Mouse (Mus musculus) urinary bladder, postnatal 14 days (tissue): Measurements from ENCODE around the gene Bmf.
A peak's percentile ranks its signal among the peaks of the same experiment; 100 is the strongest.
"Not testable (repeated sequence)": the region's sequence is repeated elsewhere in the genome, so short reads cannot be mapped to it uniquely, and the experiment has no call there.

ENCODE experiments used
- DNase-seq: peaks from one replicate; pipeline ENCODE4 v3.0.0; 2021; ENCODE audit warnings: low spot score

Gene Bmf

GRCm38 (mm10) chr2:118549507-118550473 is at the start of gene Bmf:
Gene Bmf, minus strand, starts transcription at chr2:118549687.
- peak; percentile 100 for DNase-seq

GRCm38 (mm10) chr2:118599087-118599486 is 49.6 kb upstream of the Bmf start:
- no peak for DNase-seq

- peak; percentile 93 for DNase-seq
These were observed 48.4 kb upstream of the Bmf start, which contains the start of gene Bub1b for GRCm38 (mm10) chr2:118597673-118598568. Gene Bub1b, plus strand, starts transcription at chr2:118598211.

GRCm38 (mm10) chr2:118591083-118591482 is 41.6 kb upstream of the Bmf start:
- DNase-seq: no peak

GRCm38 (mm10) chr2:118587686-118588085 is 38.2 kb upstream of the Bmf start:
- DNase-seq: no peak

GRCm38 (mm10) chr2:118586013-118586412 is 36.5 kb upstream of the Bmf start:
- peak; percentile 85 for DNase-seq

- no peak for DNase-seq
These were observed 23.6 kb upstream of the Bmf start for GRCm38 (mm10) chr2:118573135-118573534.

- DNase-seq: no peak
These were observed 22.8 kb upstream of the Bmf start for GRCm38 (mm10) chr2:118572183-118572836.

- no peak for DNase-seq
These were observed 21.5 kb upstream of the Bmf start for GRCm38 (mm10) chr2:118570939-118571338.

- no peak for DNase-seq
These were observed 17.7 kb upstream of the Bmf start for GRCm38 (mm10) chr2:118567179-118567578.

- no peak for DNase-seq
These were observed 12.9 kb upstream of the Bmf start for GRCm38 (mm10) chr2:118562431-118562830.

- DNase-seq: no peak
These were observed 12.5 kb upstream of the Bmf start for GRCm38 (mm10) chr2:118562015-118562414.

- no peak for DNase-seq
These were observed 8.9 kb upstream of the Bmf start for GRCm38 (mm10) chr2:118558426-118558825.

GRCm38 (mm10) chr2:118554356-118554990 is 5.0 kb upstream of the Bmf start:
- not testable (repeated sequence) for DNase-seq

GRCm38 (mm10) chr2:118551606-118552005 is 2.1 kb upstream of the Bmf start:
- no peak for DNase-seq

- no peak for DNase-seq
These were observed 866 bp downstream of the Bmf start for GRCm38 (mm10) chr2:118548421-118549221.

GRCm38 (mm10) chr2:118547541-118548016 is 1.9 kb downstream of the Bmf start:
- DNase-seq: peak; percentile 83

GRCm38 (mm10) chr2:118546798-118547165 is 2.7 kb downstream of the Bmf start:
- DNase-seq: no peak

GRCm38 (mm10) chr2:118546104-118546797 is 3.2 kb downstream of the Bmf start:
- no peak for DNase-seq
